Mouse (Mus musculus) fat pad, adult 2 months (tissue): ENCODE results near the gene Gm13696.

Experiments
- DNase-seq: peaks from one replicate; pipeline ENCODE4 v3.0.0-alpha.2; 2011; ENCODE audit warnings: low read depth, low spot score; ENCODE audit errors: extremely low read depth

The Gm13696 gene

GRCm38 (mm10) chr2:84023319-84023718, 50.4 kb downstream of the Gm13696 start:
- DNase-seq: no peak
